Mouse (Mus musculus) brain, adult 2 months (tissue): ENCODE measurements around the gene Pm20d1.
"Not testable (repeated sequence)": the region's sequence is repeated elsewhere in the genome, so short reads cannot be mapped to it uniquely, and the experiment has no call there.

ENCODE experiments used
- DNase-seq: peaks from one replicate; pipeline ENCODE4 v3.0.0; 2011; ENCODE audit warnings: low read depth, low spot score

Pm20d1 gene

DNA sequence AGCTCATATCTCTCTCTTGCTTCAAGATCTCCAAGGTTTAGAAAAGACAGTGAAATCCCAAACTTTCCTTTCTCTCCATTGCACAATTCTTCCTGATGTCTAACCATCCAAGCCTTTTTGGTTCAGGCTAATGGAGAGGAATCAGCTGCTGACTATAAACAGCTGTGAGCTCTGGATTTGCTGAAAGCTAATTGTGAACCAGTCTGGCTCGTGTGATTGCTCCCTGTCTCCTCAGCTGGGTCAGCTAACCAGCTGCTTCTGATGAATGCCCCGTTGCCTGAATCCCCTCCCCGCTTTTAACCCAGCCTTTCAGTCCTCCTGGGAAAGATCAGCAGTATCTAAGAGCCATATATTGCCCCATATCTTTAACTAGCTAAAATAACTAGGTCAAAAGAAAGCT, 2.6 kb upstream of the Pm20d1 start:
- peak; percentile 30 for DNase-seq

DNA sequence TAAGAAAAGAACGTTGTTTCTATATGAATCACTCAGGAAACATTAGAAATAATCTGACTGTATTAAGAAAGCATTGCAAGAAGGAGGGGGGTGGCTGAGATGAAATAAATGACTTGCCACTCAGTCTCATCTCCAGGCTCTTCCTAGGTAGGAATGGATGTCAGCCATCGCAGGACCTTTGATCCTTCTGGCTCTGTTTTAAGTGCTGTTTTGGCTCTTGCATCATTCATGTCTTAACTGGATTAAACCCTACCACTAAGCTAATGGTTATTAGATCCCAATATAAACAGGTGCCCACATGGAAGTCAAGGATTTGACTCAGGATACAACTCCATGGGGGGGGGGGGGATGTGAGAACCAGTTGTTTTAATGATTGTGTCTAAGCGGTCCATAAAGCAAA, 2.0 kb upstream of the Pm20d1 start:
- DNase-seq: no peak

- no peak for DNase-seq
Observed at GRCm38 (mm10) chr1:131800001-131800400, 2.8 kb downstream of the Pm20d1 start.

DNA sequence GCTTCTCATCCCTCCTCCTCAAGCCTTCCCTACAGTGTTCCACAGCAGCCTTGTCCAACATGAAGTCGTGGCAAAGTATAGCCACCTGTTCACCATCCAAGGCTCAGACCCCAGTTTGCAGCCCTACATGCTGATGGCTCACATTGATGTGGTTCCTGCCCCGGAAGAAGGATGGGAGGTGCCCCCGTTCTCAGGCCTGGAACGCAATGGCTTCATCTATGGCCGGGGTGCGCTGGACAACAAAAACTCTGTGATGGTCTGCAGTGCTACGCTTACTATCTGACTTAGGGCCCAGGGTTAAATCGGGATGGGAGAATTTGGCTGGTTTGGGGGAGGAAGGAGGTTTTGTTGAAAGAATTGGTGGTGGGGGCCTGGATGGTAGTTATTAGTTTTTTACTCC, 3.9 kb downstream of the Pm20d1 start:
- DNase-seq: no peak

GRCm38 (mm10) chr1:131802652-131803051, 5.5 kb downstream of the Pm20d1 start:
- DNase-seq: no peak

GRCm38 (mm10) chr1:131804166-131804565, 7.0 kb downstream of the Pm20d1 start:
- no peak for DNase-seq

DNA sequence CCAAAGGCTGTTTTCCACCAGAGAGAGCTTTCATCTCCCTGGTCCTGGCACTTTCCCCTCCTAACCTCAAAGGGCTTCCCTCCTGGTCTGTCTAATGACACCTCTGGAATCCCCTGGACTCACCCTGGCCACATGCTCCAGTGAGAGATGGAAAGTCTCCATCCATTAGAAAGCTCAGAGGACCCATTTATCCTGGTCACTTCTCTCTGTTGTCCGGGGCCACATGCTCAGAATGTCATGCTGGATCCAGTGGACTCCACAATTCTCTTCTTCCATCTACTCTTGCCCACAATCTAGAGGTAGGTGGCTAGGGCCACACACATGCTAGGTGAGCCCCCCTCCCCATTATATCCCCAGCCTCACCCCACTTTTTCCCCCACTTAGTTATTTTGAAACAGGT, 11.8 kb downstream of the Pm20d1 start:
- no peak for DNase-seq

DNA sequence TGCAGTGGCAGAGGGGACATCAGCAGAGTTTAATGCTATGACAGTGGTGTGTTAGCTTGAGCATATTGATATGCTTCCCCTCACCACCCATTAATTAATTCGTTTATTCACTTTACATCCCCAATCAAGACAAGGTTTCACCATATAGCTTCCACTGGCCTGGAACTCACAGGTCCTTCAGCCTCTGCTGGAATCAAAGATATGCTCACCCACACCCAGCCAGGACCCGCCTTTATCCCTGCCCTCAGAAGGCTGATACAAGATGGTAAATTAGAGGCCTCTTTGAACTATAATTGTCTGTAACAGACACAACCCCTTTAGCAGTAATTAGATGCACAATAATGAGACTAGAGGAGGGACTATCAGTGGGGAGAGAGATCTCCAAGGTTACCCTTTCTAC, 12.5 kb downstream of the Pm20d1 start:
- DNase-seq: no peak

- no peak for DNase-seq
Observed at GRCm38 (mm10) chr1:131811393-131811792, 14.2 kb downstream of the Pm20d1 start.

DNA sequence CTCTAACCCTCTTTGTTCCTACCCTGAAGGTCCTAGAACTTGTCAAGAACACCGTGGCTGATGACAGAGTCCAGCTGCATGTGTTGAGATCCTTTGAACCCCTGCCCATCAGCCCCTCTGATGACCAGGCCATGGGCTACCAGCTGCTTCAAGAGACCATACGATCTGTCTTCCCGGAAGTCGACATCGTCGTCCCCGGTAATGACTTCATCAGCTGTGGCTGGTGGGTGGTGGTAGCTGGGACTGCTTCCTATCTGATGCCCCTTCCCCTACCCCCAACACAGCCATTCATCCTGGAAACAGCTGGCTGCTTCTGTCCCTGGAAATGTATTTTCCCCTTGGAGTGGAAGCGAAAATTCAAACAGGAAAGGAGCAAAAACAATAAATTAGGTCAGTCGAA, 14.8 kb downstream of the Pm20d1 start:
- no peak for DNase-seq

- DNase-seq: no peak
Observed at GRCm38 (mm10) chr1:131812631-131813295, 15.6 kb downstream of the Pm20d1 start.

GRCm38 (mm10) chr1:131813731-131814130, 16.6 kb downstream of the Pm20d1 start:
- DNase-seq: no peak

DNA sequence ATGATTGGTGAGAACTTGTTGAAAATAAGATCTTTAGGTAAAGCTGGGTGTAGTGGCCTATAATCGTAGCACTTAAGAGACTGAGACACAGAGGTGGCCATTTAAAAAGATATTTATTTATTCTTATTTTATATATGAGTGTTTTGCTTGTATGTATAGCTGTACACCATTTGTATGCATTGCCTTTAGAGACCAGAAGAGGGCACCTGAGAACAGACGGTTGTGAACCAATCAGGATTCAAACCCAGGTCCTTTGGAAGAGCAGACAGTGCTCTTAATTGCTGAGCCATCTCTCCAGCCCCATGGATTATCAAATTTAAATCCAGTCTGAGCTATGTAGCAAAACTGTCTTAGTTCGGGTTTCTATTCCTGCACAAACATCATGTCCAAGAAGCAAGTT, 17.0 kb downstream of the Pm20d1 start:
- no peak for DNase-seq

- DNase-seq: no peak
Observed at GRCm38 (mm10) chr1:131816886-131817285, 19.7 kb downstream of the Pm20d1 start.

DNA sequence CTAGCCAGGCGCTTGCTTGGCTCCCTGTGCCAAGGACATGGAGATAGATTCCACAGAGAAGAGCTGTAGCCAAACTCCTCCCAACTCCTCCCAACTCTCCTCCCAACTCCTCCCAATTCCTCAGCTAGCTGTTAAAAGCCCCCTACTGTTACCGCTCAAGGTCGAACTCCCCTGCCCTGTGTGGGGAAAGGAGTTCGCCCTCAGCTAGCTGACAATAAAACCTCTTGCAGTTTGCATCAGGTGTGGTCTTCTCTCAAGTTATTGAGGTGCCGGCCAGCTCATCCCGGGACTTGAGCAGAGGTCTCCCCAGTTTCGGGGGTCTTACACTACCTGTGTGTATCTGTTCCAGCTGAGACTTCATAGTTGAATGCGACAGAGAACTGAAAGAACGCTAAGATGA, 23.2 kb downstream of the Pm20d1 start:
- not testable (repeated sequence) for DNase-seq

GRCm38 (mm10) chr1:131820887-131821328, 23.7 kb downstream of the Pm20d1 start:
- peak; percentile 84 for DNase-seq

DNA sequence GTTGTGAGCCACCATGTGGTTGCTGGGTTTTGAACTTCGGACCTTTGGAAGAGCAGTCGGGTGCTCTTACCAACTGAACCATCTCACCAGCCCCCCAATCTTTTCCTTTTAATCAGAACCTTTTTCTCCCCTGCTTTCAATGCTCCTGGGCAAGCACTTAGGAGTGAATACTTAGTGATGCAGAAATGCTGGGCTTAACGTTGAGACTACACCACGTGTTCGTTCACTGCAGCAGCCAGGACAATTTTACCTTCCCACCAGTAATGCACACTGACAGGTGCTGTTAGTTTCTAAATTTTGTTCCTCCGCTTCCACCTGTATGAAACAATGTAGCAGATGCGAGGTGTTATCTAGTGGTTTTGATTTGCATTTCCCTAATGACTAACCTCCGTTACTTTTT, 25.1 kb downstream of the Pm20d1 start:
- no peak for DNase-seq

DNA sequence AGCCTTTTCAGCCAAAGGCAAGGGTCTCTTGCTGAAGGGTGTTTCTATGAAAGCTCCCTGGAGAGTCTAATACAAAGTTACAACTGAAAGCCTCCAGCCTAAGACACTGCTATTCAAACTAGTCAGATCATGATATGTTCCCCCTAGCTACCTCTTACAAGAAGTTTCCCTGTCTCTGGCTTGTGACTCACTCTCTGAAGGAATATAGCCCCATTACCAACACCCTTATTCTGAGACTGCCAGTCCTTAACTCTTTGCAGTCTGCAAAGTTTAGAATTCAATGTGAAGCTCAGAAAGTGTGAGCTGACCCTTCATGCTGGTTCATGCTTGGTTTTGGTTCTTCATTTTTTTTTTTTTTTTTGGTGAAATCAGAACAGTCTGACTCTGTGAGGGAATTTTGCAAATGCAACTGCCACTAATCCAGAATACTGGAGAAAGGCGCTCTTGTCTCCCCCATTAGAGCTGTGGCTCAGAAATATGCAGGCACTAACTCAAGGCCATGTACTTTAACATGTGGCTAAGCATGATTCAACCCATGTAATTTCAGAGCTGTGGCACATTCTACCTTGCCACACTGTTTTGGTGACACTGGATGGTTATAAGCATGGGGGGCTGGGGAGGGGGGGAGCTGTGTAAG, 25.8 kb downstream of the Pm20d1 start:
- no peak for DNase-seq

DNA sequence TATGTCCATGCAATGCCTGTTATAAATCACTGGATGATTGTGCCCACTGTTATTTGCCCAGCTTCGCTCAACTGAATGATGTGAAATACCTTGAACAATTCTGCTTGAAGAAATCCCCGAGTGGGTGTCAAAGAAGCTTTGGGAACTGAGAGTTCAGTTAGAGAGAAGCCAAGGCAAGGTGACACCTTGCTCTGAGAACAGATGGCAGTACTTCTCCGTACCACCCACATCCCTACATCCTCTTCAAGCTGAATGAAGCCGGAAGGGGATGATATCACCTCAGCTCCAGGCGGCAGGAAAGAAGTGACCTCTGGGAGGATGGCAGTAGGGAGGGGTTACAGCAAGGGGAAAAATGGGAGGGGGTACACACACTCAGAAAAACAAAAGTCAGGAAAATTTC, 26.4 kb downstream of the Pm20d1 start:
- DNase-seq: peak; percentile 78

- no peak for DNase-seq
Observed at GRCm38 (mm10) chr1:131824528-131825181, 27.5 kb downstream of the Pm20d1 start.

DNA sequence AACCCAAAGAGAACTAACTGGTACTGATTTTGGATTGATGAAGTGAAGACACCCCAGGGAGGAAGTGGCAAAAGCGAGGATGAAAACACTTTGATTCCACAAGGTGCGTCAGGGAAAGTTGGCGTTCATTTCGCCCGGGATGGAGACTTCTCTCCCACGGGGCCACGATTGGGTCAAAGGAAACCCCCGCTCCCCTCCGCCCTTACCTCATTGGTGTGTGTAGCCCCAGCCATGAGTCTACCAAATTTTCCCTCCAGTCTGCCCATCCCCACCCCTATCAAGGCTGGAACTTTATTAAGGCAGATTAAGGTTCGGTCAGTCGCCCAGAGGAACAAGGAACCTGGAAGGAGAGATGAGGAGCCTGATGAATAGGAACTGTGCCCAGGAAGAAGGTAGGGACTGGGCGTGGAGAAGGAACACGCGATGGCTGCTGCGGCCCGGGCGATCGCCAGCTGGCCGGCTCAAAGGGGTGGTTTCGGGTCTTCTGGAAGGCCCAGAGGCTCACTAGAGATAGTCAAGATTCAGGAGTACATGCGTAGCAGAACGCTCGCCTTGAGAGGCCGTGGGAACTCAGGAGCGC, 30.1 kb downstream of the Pm20d1 start, which contains the start of gene Slc41a1:
TSS of gene Slc41a1 (plus strand) at position 287 of the 580 bp plus-strand sequence.
- no peak for DNase-seq

- DNase-seq: peak; percentile 98
Observed at GRCm38 (mm10) chr1:131827787-131828258, 30.6 kb downstream of the Pm20d1 start.
